Mouse (Mus musculus) embryo, embryonic 11.5 days (tissue): ENCODE measurements around the gene Cchcr1.

Experiments used
- DNase-seq: peaks from one replicate; pipeline ENCODE4 v3.0.0-alpha.2; 2012; ENCODE audit warnings: low read depth, low spot score

The Cchcr1 gene

DNA sequence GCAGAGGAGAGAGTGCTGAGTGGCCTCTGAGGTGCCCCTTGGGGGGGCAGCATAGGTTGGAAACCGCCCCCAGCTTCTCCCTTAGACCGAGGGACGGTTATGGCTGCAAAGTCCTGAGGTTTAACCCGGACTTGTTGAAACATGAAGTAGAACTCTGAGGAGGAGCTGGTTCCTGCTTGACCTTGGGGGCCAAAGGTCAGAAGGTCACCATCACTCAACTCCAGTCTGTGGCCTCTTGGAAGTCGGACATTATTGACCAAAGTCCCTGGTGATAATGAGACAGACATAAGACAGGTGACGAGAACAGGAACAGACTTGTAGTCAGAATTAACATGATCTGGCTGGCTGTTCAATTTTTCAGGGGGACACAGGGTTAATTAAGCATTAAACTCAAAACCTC lies 2.1 kb upstream of the Cchcr1 start:
- DNase-seq = no peak

DNA sequence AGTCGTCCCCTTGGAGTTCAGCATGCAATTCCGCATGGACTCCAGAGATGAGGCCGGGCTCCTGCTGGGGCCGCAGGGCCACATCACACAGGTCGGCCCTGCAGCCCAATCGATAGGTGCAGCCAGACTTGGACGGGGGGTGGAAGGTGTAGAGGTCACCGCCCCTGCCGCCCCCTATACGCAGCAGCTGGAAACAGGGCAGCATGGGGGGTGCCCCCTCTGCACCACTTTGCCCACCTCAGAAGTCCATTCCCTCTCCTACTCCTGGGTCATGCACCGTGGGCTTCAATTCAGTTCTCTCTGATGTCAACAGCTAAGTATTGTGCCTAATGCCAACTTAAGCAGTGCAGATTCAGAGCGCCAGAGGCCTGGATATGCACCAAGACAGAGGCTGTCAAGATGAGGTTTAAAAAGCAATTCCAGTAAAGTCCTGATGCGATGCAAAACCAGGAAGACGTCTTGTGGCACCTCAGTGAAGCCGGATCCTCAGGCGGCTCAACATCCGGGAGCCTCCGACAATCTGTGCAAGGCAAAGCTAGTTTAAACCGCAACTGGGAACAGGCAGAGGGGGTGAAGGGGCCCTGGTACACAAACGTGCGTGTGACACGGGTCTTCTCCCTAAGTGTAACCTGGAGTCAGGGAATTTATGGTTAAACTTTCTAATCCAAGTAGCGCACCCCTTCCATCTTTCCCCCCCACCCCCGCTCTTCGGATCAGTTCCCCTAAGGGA lies 824 bp upstream of the Cchcr1 start:
- no peak for DNase-seq

DNA sequence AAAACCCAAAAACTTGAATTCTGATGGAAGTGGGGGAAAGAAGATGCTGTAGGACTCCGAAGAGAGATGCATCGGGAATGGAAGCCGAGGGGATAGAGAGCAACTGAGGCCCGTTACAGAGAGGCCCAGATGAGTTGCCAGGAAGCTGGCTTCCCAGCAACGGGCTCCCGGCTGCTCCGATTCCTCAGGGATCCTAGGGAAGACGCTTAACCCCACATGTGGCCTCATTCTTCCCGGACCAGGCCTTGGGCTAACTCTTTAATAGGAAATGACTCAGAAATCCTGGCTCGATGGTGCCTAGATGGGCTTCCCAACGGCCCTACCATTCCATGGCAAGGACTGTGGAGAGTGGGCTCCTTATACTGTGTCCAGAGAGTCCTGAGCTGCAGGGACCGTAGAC lies 626 bp downstream of the Cchcr1 start:
- no peak for DNase-seq

DNA sequence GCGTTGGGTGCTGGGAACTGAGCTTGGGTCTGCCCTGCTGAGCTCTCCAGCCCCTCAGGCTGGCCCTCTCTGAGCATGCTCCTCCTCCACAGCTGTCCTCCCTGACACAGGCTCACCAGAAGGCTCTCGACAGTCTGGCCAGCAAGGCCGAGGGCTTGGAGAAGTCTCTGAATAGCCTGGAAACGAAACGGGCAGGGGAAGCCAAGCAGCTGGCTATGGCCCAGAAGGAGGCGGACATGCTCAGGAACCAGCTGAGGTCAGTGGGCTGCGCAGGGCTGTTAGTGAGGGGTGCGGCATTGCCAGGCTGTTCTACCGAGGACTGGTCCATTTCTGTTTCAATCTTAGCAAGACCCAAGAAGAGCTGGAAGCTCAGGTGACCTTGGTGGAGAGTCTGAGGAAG lies 7.5 kb downstream of the Cchcr1 start:
- no peak for DNase-seq

DNA sequence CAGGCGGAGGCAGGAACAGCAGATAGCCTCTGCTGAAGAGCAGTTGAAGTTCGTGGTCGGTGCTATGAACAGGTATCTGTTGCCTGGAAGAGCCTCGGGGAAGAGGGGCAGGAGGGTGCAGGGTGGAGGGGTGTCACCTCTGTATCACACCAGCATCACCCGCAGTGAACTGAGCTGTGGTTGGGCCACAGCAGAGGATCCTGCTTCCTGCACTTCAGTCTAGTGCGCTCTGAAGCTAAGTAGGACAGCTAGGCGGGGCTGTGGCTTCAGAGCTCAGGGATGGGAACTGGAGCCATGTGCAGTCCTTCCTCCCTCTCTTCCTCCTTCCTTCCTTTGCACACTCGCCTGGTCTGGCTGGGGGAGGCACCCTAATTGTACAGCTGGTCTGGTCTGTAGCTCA lies 9.7 kb downstream of the Cchcr1 start:
- DNase-seq = no peak

DNA sequence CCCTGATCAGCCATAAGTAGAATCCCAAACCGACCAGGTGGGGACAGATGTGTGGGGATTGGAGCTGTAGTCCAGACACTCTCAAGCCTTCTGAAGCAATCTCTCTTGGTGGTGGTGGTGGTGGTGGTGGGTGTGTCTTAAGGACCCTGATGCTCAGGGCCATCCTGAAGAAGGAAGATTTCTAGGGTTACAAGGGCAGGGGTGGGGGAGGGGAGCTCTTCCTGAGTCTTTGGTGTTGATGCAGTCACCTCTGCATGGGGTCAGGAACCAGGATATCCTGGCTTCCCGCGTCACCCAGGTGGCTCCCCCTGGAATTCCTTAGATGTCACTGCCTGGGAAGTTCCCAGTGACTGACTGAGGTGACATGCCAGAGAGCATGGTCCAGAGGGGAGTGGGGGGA lies 15.5 kb downstream of the Cchcr1 start:
- no peak for DNase-seq

DNA sequence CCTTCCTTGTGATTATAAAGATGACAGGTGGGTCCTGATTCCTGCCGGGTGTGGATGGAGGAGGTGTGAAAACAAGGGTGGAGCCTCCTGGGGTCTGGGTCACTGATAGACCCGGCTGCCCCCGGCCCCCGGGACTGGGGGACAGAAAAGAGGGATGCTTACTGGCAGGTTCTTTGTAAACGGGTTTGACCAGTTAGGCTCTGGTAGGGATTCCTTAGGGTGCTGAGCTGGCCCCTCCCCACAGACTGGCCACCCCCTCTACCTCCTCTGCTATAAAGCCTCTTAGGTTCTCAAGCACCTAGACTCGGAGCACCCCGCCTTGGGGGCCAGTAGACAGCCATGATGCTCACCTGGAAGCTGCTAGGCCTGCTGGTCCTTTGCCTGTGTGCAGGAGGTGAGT lies 16.0 kb downstream of the Cchcr1 start, which contains the start of gene Psors1c2:
Psors1c2 (plus strand) TSS at position 301 of the 400 bp plus-strand sequence.
- no peak for DNase-seq

DNA sequence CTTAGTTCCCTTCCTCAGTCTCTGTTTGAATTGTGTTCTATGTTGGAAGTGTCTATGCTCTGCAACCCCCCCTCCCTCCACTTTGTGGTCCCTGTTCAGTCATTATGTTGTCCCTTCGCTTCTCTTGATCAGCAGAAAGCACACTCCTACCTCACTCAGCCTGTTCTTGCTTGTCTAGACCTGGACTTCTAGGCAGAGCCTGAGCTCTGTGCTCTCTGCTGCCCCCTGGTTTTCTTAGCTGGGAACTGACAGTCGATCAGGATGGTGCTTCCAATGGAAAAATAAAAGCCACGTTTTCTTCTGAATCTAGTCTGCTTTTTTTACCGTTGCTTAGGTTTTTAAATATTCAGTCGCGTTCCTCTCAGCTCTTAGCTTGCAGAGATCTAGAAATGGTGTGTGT lies 17.4 kb downstream of the Cchcr1 start:
- peak; percentile 69 for DNase-seq

DNA sequence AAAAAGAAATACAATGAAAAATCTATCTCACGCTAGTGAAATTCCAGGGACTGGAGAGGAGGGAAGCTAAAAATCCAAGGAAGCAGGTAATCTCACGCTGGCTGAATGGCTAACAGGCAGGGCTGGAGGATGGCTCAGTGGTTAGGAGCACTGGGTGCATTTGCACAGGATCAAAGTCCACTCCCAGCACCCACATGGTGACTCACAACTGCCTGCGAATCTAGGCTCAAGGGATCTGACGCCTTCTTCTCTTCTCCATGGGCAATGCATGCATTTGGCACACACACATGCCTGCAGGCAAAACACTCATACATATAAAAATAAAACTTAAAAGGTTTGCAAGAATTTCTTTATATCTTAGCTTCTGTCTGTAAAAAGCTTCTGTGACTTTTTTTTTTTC lies 20.5 kb downstream of the Cchcr1 start:
- DNase-seq = no peak

DNA sequence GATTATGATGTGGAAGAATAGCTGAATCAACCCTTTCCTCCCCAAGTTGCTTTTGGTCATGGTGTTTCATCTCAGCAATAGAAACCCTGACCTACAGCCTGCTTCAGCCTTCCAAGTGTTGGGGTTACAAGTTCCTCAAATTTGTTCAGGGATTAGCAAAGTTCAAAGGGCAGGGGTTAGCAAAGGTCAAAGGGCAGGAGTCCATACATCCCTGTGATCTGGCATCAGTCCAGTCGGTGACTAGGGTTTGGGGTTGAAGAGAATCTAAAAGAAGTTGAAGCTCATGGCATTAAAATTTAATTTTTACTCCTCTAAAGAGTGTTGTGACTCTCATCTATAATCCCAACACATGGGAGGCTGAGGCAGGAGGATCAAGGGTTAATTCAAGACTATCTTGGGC lies 21.6 kb downstream of the Cchcr1 start:
- DNase-seq = no peak

DNA sequence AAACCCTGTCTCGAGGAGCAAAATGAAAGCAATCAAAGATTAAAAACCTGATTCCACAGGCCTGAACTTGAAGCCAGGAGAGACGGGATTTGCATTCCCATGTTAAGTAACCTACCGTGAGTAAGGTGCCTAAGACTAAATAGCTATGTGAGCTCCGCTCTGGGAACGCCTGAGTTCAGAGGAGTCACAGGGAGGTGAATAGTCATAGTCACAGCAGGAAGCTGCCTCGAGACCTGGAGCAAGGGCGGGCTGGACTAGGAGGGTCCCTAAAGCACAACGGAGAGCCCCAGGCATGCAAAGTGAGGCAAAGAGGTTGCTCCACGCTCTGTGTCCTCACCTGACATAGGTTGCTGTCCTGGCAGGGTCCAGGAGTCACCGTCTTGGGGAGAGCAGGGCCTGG lies 22.6 kb downstream of the Cchcr1 start:
- no peak for DNase-seq

DNA sequence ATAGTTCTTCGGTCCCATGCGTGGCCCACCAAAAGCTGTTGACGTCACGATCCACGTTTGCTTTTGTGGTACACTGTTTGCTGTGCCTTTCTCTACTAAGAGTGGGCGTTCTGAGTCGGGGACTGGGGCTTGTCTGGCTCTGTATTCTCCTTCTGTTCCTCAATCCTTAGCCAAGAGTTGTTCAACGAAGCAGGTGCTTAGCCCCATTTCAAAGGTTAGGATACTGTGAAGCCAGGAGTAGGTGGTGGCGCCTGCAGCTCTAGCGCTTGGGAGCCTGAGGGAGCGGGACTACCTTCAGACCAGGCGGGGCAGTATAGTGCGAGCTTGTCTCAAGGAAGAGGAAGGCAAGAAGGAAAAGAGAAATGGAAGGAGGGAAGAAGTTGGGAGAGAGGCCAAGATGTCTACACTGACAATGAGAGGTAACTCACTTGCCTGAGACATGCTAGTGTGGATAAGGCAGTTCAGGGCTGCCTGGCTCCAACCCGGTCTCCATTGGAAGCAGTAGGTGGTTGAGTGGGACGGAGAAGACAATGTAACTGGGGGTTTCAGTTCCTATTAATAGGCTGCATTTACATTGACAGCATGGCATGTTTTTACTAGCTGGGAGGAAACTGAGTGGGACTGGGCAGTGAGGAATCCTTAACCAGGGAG lies 26.0 kb downstream of the Cchcr1 start:
- no peak for DNase-seq

DNA sequence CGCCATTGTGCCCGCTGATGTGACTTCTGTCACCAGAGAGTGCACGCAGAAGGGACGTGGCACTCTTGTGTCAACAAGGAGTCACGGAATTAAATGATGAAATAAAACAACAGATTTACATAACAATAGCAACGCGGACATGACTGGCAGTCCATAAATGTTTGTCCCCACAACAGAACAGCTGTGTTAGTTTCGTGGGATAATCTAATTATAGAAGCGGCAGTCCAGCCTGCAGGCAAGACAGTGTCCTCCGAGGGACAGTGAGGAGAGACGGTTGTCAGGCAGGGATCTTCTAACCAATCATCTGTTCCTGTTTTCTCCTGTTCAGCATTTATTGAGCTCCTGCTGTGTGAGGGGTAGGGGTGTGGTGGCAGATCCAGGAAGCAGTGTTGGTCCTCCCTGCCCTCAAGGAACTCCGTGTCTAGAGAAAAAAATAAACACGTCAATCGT lies 26.5 kb downstream of the Cchcr1 start:
- DNase-seq = no peak

DNA sequence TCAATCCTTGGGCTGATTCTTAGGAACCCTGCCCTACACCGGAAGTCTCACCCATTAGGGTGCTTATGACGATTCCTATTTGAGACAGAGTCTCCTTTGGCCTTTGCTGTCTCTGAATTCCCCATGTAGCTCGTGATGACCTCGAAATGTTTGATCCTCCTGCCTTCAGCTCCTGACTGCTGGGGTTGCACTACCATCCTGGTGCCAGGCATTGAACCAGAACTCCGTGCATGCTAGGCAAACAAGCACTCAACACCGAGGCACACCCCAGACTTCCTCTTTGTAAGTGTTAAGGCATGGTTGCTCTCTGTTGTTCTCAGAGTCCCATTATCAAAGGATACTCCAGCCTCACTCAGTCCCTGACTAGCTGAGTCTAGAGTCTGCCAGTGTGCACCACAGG lies 27.1 kb downstream of the Cchcr1 start:
- DNase-seq = no peak

DNA sequence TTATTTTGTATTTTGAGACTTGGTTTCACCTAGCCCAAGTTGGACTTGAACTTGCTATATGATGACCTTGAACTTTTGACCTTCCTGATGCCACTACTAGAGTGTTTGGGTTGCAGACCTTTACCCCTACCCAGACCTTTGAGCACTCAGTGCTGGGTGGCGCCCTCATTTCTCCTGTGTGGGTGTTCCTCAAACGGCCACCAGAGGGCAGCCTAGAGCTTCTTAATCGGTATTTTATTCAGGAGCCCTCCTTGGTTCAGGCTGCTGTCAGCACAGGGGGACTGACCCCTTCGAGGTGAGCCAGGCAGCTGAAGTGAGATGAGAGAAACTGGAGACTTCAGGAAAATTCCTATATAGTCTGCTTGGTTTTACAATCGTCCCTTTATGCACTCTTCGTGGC lies 27.8 kb downstream of the Cchcr1 start:
- peak; percentile 37 for DNase-seq

DNA sequence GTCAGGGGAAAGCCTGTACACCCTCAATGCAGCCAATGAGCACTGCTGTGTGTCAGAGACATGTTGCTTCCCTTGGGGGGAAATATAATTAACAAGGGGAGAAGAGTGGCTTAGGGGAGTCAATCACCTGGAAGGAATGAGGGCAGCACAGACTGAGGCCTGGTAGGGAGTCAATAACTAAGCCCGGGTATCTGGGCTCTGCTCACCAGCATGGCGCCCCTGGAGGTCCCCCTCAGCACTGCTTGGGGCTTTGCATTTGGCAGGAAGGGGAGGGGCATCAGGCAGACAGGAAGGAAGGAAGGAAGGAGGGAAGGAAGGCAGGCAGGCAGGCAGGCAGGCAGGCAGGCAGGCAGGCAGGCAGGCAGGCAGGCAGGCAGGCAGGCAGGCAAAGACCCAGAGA lies 30.6 kb downstream of the Cchcr1 start:
- no peak for DNase-seq

DNA sequence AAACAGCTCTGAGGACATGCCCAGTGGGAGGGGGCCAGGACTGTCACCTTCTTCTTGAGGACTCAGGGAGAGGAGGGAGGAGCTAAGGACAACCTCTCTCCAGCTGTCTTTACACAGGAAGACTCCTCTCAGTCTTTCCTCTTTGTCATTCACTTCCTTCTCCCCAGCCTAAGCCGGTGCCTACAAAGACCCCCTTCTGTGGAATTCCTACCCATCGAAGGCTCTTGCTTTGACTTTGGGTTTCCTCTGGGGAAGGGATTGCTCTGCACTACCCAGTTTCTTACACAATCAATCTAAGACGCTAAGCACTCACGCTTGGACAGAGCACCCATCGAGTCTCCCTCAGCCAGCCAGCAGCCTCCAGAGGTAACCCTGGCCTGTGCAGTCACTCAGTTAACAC lies 31.7 kb downstream of the Cchcr1 start:
- DNase-seq = no peak

DNA sequence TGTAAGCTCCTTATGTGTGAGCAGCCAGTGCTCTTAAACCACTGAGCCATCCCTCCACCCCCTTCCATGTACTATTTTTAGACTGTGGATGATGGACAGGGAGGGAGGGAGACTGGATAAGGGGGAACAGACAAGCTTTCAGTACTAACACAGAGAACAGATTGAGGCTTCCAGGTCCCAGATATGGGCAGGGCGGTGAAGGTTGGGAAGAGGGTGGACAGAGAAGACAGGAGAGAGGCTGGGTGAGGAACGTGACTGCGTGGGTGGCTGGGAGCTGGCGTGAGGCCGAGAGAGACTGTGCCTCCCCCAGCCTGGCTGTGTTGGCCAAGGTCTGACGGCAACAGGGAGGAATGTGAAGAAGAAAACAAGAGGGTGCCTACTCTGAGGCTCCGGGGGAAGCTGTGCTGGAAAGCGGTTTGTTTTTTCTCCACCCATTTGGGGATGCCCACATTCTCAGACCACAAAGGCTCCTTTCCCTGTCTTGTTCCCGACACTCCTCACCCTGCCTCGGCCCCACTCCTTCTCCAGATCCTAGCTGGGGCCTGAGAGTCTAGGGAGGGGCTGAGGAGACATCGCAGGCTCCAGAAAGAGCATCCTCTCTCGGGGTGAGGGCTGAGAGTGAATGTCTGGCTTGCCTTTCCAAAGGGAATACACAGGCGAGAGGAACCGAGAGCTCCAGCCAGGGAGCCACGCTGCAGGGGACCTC lies 32.7 kb downstream of the Cchcr1 start:
- no peak for DNase-seq

DNA sequence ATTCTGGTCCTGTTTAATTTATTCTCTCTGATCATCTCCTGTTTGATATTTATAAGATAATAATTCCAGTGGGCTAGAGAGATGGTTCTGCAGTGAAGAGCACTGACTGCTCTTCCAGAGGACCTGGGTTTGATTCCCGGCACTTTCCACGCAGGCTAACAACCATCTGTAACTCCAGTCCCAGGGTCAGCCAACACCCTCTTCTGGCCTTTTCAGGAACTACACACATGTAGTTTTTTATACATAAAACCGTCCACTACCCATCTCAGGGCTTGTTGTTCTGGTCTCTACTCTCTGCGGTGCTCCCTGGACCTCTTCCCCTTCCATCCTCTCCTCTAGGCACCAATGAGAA lies 33.2 kb downstream of the Cchcr1 start:
- DNase-seq = no peak

DNA sequence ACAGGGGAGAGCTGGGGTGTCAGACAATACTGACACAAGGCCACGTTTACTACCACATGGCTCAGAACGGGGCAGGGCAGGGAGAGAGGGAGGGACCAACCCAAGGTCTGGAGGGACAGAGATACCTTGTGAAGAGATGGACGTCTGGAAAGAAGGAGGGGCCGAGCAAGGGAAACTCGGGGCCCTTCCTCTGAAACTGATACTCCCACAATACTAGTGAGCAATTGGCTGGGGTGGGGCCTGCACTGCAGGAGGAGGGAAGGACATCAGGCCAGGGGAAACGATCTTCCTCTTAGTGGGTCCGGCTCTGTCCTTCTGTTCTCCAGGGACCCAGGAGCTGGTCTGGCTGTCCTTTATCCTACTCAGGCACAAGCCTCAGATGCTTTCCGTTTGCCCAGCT lies 34.0 kb downstream of the Cchcr1 start:
- no peak for DNase-seq

DNA sequence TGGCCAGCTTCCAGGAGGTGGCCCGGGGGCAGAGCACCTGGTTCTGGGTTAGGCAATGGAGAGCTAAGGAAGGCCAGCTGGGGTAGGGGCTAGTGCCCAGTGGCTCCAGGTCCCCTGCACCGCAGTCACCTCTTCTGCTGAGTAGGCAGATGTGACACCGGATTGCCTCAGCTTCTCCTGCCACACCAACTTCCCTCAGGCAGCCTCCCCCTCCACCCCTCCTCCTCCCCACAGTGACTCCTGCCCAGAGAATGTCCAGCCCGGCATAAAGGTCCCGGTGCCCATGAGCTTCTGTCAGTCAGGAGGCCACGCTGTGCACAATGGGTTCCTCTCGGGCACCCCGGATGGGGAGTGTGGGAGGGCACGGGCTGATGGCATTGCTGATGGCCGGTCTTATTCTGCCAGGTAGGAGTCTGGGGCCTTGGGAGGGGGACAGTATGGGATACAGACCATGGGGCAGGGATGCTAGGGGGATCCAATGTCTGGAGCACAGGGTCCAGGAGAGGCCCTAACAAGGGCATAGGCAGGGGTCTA lies 35.0 kb downstream of the Cchcr1 start, which contains the start of gene Cdsn:
Cdsn (plus strand) TSS at position 248 of the 534 bp plus-strand sequence.
- no peak for DNase-seq

DNA sequence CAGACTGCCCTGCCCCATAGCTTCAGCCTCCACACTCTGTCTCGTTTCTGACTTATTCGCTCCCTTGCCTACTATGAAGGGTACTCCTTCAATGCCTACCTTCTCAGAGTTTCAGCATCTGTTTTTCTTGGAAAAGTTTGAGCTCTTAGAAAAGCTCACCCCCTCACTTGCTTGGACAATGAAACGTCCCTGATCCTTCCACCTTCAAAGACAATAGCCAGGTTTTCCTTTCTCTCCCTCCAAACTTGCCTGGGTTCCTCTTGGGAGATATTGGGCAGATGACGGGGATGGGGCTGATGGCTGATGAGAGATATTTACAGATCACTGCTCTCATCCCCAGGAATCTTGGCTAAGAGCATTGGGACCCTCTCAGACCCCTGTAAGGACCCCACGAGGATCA lies 37.4 kb downstream of the Cchcr1 start:
- no peak for DNase-seq
